Mouse (Mus musculus) gastrocnemius, adult 2 months (tissue): ENCODE measurements around the gene Otub1. TPM values are rescaled to one million over a fixed set of nuclear protein-coding genes. Genes with fewer than 3 reads are reported as not detected.

Source experiments
- DNase-seq: peaks from one replicate; pipeline ENCODE4 v3.0.0; 2022
- H3K27ac ChIP-seq: fragments of 200-600 bp; 2 replicates; pipeline ENCODE4 v1.8.1; 2022; ENCODE audit warnings: mild to moderate bottlenecking
- H3K4me3 ChIP-seq: fragments of 200-600 bp; 2 replicates; pipeline ENCODE4 v1.8.1; 2022; ENCODE audit warnings: mild to moderate bottlenecking, moderate library complexity
- CTCF ChIP-seq: fragments of 200-600 bp; IDR thresholded peaks from 2 replicates; pipeline ENCODE4 v1.8.1; 2022; ENCODE audit warnings: antibody characterized with exemption, mild to moderate bottlenecking, moderate library complexity
- intact Hi-C: fragments of 180-260 bp; cut with DNase I; formaldehyde crosslinking; loops from one replicate; pipeline ENCODE4 v1.15.1; 2025
- long read RNA-seq, 2 experiments: library from polyadenylated mRNA; stranded (forward); transcript quantifications; one replicate each; pipeline ENCODE4 v2.0.0; 2021
- total RNA-seq, 2 experiments: library from RNA; stranded (reverse); gene quantifications; 2 replicates each; pipeline ENCODE4 v1.2.3; 2021

Gene Otub1
- 10 to 100 TPM; 45.0 to 50.3 TPM for total RNA-seq
- long read RNA-seq, experiment 1, transcript Otub1-201 (7 exons, 1,713 nt): major isoform, 63 of 66 reads
- long read RNA-seq, experiment 1, partial matches to known transcripts: 2 of 66 reads
- long read RNA-seq, experiment 1, other reads (novel, unspliced or antisense): 1 of 66 reads
- long read RNA-seq, experiment 2, transcript Otub1-201 (7 exons, 1,713 nt): major isoform, 64 of 71 reads
- long read RNA-seq, experiment 2, partial matches to known transcripts: 0 of 71 reads
- long read RNA-seq, experiment 2, other reads (novel, unspliced or antisense): 7 of 71 reads

DNA sequence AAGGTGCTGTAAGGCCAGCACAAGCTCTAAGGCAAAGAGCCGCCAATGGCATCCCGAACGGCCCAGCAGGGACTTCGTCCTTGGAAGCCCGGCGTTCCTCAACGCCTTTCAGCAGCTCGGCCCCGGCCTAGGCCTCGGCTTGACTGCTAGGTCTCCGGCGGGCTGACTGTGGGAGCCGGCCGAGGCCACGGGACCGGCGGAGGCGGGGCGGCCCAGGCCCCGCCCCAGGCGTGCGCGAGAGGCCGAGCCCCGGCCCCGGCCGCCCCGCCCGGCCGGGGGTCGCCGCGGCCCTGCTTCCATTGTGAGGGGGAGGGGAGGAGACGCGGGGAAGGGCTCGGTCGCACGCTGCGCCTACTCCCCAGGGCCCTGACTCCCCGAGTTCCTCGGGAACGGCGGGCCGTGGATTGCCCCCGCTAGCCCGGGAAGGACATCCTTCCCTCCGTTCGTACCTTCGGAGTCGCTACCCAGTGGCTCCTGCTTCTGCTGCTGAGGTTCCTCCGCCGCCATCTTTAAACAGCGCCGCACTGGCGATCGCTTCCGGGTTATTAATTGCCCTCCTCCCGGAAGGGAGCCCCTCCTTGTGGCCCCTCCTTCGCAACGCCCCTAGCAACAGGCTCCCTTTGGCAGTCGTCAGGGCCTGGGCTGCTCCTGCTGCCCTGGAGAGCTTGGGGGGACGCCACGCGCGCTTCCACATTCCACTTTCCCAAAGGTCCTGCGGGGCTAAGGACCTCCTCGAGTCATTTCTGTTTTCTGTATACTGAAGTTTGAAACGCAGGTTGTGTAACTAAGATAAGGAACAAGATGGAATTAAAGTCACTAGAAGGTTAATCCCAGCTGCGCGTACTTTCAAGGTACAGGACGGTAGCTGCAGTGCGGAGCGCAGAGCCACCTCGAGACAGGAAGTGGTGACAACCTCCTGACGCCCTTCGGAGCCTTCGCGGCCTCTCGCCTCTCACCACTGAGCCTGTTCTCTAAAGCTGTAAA lies at the start of gene Otub1:
Gene Otub1 (minus strand): TSS at position 564 of the 984 bp plus-strand sequence.
- Histone ChIP-seq H3K27ac (peak within 1 kb of the TSS; percentile 97), H3K4me3 (peak within 1 kb of the TSS; percentile 83)
- intact Hi-C loops: no loop called here
- peak; percentile 95 for DNase-seq
- TF ChIP-seq CTCF: no peak

DNA sequence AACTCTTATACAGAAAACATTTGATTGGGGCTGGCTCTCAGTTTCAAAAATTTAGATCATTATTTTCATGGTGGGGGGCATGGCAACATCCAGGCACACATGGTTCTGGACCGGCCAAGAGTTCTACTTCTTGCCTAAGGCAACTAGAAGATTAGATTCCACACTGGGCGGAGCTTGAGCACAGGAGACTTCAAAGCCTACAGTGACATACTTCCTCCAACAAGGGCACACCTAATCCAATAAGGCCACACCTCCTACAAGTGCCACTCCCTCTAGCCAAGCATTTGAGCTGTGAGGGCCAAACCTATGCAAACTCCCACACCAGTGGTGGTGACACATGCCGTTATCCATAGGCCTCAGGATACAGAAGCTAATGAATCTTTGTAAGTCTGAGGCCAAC lies 39.9 kb upstream of the Otub1 start:
- intact Hi-C loops: no loop called here
- Histone ChIP-seq H3K27ac (no peak overlapping the region), H3K4me3 (no peak overlapping the region)
- no peak for TF ChIP-seq CTCF
- no peak for DNase-seq

DNA sequence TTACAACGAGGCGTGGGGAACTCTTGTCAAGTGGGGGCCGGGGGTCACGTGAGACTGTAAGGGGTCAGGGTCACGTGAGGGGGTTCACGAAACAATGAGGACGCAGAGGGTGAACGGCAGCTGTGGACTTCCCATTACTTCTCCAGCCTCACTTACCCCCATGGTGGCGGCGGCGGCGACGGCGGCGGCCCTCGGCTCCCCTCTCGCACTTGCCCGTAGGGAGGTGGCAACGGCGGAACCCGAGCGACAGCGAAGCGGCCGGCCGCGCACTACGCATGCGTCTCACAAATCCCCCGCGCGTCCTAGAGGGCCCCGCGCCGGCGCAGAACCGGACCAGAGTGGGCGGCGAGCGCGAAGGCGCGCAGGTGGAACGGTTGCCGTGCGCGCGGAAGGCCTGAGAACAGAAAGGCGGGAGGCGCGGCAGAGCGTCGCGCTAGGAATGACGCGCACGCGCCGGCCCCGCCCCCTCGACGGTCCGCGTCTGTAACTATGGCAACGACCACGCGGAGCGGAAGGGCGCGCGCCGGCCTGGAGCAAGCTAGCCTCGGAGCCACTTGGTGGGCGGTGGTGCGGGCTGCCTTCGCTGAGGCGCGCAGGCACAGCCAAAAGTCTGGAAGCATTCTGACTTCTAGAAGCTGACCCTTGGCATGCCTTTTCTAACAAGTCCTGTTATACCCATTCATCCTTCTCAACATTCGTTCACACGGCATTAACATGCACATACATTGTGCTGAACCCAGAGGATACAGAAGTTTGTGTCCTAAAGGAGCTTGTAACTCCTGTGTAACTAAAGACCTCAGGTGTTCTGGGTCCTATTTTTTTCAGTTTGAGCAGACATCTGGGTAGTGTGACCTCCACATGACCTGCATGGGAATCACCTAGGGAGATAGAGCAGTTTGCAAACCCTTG lies 34.9 kb upstream of the Otub1 start, which contains the start of gene Naa40:
Gene Naa40 (minus strand): TSS at position 402 of the 909 bp plus-strand sequence.
- peak; percentile 95 for DNase-seq
- Histone ChIP-seq H3K27ac (peak within 1 kb of the TSS; percentile 95), H3K4me3 (peak within 1 kb of the TSS; percentile 88)
- 0 out of 2 replicates have a peak, but pooled peaks have one; percentile 2 for TF ChIP-seq CTCF
- intact Hi-C loops: no loop called here

DNA sequence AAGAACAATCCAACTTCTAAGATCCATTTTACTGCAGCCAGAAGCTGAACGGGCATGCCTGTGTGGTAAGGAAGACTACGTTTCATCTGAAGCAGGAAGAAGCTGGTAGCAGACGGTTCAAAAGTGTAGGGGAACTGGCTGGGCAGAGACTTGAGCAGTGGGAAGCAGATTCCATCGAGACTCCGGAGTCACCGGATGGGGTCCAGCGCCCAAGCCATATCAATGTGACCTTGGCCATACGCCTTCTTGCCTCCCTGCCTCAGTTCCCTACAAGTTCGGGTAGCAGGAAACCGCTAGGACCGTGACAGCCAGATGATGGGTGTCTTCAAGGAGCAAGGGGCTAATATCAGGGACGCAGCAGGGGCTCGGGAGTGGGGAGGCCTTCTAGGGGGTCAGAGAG lies 34.2 kb upstream of the Otub1 start:
- peak overlapping the region; percentile 88 for H3K4me3 ChIP-seq
- intact Hi-C loops: no loop called here
- TF ChIP-seq CTCF: no peak

DNA sequence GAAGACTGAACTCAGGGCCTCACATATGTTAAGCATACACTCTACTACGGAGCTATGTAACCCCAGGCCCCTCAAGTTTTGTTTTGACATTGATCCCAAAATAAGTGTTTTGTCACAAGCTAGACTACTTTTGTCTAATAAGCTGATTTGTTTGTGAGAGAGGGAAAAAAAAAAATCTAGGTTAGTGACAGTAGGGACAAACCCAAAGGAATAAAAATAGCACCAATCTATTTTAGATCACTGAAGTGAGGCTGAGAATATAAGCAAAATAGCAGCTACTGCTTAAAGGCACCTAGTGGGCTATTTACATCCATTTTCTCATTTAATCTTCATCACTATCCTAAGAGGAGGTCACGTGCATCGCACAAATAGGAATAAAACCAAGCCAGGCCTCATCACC lies 33.5 kb upstream of the Otub1 start:
- no peak for TF ChIP-seq CTCF
- intact Hi-C loops: loop anchor here (5.0 kb wide), 1 partner anchor 178 kb away; the partner anchor contains the start of gene 2700081O15Rik
- Histone ChIP-seq H3K4me3 (peak overlapping the region; percentile 88), H3K27ac (peak overlapping the region; percentile 95)
- DNase-seq: no peak

More for the DNA sequence above, 34.2 kb upstream of the Otub1 start:
- DNase-seq: no peak
- H3K27ac ChIP-seq: peak overlapping the region; percentile 95

DNA sequence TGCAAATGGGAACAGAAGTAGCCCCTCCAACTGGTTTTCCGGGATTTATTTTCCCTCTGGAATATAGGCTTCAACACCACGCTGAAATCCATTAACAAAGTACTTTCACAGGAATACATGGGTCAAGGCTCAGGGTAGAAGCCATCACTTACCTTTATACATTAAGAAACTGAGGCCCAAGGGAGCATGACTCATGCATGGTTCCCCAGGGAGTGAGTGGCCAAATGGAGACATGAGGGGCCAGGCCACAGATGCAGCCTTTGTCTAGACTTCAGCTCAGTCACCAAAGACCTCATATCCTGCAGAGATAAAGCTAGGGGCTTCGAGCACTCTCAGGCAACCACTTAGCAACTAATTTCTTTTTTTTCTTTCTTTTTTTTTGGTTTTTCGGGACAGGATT lies 30.6 kb upstream of the Otub1 start:
- no peak for DNase-seq
- H3K27ac ChIP-seq: no peak overlapping the region
- TF ChIP-seq CTCF: no peak
- intact Hi-C loops: loop anchor here (5.0 kb wide), 1 partner anchor 181 kb away; the partner anchor contains the start of gene 2700081O15Rik
- no peak overlapping the region for H3K4me3 ChIP-seq

DNA sequence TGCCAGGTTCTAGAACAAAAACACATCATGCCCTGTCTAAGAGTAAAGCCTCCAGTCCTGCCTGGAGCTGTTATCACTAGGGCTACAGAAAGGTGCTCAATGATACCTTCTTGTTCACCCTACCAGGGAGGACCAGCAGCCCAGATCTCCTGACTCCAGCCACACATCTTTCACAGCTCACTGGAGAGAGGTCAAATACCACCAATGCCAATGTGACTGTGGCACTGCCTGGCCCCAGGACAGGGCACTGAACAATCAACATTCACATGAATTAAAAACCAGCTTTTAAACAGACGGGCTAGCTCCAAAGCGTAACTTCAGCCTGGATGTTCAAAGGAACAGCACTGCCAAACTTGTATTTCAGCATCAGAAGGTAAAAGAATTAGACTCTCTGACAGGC lies 29.9 kb upstream of the Otub1 start:
- intact Hi-C loops: loop anchor here (5.0 kb wide), 1 partner anchor 181 kb away; the partner anchor contains the start of gene 2700081O15Rik

DNA sequence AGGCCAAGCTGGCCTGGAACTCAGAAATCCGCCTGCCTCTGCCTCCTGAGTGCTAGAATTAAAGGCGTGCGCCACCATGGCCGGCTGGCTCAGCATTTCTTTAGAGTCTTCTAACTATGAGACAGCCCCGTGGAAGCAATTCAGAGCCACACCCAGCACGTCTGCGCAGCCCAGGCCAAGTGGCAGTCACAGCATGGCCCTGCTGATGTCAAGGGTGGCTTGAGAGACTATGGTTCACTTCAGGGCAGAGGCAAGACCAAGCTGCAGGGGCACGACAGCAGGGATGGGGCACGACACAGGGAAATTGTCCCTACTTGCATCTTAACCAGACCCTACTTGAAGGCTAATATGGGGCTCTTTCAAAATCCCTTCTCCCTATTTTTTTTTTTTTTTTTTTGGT lies 29.3 kb upstream of the Otub1 start:
- intact Hi-C loops: loop anchor here (5.0 kb wide), 1 partner anchor 182 kb away; the partner anchor contains the start of gene 2700081O15Rik
- Histone ChIP-seq H3K27ac (no peak overlapping the region), H3K4me3 (no peak overlapping the region)
- DNase-seq: peak; percentile 43
- no peak for TF ChIP-seq CTCF

More for the DNA sequence above, 29.9 kb upstream of the Otub1 start:
- no peak for DNase-seq
- Histone ChIP-seq H3K27ac (no peak overlapping the region), H3K4me3 (no peak overlapping the region)
- no peak for TF ChIP-seq CTCF

DNA sequence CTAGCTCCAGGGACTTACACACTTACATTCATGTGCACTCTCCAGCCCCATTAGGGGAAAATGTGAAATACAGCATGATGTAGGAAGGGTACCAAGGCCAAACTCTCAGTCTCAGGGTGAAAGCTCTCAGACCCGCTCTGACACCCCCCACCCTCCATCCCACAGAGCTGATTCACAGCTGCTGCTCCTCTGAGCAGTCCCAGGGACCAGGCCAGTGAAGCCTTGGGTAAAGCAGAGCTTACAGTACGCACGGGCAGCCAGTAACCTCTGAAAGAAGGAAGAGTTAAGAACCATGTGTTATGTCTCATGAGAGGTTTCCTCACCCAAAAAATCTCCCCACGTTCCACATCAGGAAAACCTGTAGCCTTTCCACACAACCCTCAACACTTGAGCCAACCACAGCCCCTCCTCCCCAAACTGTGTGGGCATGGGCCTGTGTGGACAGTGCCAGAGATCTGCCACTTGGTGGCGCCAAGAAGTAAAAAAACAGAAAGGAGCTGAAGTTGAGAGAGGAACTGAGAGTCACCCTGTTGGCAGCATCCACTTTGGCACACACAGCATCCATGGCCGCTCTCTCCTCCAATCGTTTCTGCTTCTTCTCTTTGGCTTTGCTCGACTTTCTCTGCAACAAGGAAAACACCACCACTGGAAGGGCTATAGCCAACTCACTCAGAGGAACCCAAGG lies 28.6 kb upstream of the Otub1 start:
- intact Hi-C loops: loop anchor here (5.0 kb wide), 2 partner anchors 183 to 203 kb away; partner anchors contain the start of gene 2700081O15Rik
- peak; percentile 87 for DNase-seq
- peak; percentile 86 for TF ChIP-seq CTCF
- peak overlapping the region; percentile 4; the same call in 1 of the 2 replicates for H3K4me3 ChIP-seq
- peak overlapping the region; percentile 44 for H3K27ac ChIP-seq

DNA sequence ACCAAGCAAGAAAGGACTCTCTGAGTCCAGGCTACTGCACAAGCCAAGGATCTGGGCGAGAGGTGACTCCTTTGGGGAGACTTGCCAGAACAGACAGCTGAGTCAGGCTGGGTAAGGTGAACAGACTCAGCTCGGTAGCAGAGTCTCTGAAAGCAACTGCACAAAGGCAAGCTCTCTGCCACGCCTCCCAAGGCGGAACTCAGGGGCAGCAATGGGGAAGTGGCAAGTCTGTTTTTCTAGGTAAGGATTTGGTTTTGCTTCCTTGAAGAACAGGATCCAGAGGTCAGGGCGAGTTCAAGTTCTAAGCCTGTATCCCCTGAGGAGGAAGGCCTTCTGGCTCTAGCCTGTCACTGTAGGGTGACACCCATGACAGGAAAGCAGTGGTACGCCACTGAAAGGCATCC lies 20.4 kb upstream of the Otub1 start:
- peak; percentile 58 for DNase-seq
- Histone ChIP-seq H3K4me3 (no peak overlapping the region), H3K27ac (peak overlapping the region; percentile 54)
- no peak for TF ChIP-seq CTCF
- intact Hi-C loops: no loop called here

DNA sequence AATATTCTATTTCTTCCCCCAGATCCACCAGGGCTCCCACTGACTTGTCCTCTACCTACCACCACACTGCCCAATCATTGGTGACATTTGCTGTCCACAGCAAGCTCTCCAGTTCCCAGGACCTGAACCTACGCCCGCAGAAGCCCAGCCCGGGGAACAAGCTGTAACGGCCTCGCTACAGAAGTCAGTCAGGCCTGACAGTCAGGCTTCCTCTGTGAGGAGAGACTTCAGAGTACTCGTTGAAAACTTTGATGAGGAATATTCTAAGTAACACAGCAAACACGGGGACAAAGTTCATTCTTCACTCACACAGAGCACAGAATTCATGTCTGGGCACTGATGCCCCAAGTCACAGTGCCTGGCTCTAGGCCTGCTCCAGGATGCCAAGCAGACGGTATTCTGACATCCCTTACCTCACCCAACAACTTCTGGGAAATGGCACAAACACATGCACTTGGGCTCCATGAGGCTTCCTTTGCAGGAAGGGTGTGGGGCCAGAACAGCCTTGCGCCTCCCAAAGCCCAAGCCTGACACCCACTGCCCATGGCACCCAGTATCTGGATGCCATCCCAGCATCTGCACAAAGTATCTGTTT lies 19.1 kb upstream of the Otub1 start:
- intact Hi-C loops: no loop called here
- no peak for TF ChIP-seq CTCF

More for the DNA sequence above, 19.1 kb upstream of the Otub1 start:
- DNase-seq: no peak
- Histone ChIP-seq H3K27ac (no peak overlapping the region), H3K4me3 (no peak overlapping the region)
